Mouse (Mus musculus) kidney, postnatal 10 days (tissue): ENCODE measurements around the gene Arhgap23.

Experiments used
- DNase-seq: peaks from one replicate; pipeline ENCODE4 v3.0.0; 2021; ENCODE audit warnings: mixed read lengths

The Arhgap23 gene

DNA sequence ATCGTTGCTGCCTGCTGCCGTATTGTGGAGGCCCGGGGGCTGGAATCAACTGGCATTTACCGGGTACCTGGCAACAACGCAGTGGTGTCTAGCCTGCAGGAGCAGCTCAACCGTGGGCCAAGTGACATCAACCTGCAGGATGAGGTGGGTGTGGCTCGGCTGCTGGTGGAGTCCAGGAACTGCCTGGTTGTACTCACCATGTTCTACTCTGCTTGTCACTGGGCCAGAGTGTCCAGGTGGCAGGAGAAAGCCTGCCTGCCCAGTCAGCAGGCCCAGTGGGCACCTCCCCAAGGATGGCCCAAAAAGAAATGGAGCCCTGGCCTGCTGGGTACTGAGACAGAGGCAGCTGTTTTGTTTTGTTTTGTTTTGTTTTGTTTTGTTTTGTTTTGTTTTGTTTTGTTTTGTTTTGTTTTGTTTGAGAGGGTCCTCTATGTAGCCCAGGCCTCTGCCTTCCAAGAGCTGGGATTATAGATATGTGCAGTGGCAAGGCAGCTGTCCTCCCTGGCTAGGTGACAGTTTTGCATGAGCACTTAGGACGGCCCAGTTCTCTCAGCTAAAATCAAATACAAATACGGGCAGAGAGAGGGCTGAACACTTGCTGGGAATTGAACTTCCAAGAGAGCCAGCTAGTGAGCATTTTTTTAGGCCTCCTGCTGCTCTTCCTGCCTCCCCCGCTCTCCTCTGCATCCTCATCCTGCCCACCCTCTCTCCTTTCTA is 51.3 kb downstream of the Arhgap23 start:
- no peak for DNase-seq

DNA sequence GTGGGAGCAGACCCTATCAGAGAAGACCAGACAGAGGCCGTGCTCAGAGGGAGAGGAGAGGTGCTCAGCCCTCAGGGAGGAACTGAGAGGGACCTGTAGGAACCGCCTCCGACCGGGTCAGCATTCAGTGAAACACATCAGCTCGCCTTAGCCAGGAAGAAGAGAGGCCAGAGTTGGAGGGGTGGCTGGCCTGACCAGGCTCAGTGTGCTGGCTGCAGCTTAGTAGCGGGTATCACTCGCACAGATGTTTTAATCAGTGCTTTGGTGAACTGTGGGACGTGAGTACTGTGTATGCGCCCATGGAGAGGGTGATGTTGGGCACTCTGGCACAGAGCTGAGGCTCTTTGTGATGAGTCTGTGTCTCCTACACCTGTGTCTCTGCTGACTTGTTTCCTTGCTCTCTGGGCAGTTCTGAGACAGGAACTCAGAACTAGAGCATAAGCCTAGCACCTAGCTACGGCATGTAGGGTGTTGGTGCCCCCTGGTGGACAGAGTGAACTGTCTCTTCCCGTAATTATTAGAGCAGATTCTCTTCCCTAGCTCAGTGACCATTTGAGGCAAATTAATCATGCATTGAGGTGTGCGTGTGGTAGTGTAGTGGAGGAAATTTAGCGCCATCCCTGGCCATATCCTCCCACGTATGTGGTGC is 53.4 kb downstream of the Arhgap23 start:
- peak; percentile 94 for DNase-seq

DNA sequence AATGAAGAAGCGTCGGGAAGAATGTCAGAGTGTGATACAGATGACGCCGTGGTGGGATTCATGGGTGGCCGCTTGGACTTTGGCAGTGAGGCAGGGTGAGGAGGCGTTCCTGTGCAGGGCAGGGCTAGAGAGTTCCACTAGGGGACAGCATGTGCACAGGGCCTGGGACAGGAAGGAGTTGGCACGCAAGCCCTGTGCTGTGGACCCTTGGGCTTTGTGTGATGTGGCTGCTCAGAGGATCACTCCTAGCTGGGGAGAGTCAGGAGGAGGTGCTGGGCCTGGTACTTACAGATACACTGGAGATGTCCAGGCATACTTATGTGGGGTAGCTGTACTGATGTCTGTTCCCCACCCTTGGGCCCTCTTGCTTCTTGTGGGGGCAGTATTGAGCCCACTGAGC is 54.5 kb downstream of the Arhgap23 start:
- no peak for DNase-seq

DNA sequence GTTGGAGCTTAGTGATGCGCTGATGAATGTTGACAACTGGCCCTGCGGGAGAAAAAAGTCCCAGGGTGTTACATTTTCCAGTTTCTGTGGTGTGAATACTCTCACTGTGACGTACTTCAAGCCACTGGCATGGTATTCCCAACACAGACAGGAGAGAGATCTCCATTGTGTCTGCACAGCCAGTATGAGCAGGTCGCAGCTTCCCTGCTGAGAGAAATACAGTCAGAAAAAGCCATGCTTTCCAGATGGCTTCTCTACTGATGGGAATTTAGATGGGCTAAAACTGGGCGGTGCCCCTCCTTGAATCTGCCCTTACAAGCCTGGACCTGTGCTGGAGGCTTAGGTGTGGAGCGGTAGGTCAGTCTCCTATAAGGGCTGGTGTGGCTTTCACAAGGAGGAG is 55.9 kb downstream of the Arhgap23 start:
- DNase-seq = no peak

DNA sequence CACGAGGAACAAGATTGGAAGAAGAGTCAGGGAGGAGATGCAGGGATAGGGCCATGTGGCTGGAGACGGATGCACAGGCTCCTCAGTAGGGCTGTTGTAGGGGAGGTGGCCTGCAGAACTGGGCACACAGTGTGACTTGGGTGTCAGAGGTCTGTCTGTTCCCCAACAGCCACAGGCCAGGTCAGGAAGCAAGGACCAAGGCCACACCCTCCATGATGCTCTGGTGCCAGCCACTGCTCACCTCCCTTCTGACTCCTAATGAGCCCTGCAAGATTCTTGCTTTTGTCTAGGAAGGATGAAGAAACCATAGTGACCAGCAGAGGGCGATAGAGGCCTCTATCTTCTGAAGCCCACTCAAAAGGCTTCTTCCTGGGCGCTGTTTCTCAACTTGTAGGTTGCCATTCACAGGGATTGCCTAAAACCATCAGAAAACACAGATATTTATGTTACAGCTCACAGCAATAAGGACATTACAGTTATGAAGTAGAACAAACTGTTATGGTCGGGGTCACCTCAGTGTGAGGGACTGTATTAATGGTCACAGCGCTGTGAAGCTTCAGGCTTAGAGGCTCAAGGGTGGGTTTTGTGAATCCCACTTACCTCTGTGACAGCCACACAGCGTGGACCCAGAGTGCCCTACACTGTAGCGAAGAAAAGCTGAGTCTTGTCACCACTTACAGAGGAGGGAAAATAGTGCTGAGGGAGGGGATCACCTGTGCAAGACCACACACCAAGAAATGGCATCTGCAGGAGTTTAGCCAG is 61.2 kb downstream of the Arhgap23 start:
- DNase-seq = peak; percentile 83

DNA sequence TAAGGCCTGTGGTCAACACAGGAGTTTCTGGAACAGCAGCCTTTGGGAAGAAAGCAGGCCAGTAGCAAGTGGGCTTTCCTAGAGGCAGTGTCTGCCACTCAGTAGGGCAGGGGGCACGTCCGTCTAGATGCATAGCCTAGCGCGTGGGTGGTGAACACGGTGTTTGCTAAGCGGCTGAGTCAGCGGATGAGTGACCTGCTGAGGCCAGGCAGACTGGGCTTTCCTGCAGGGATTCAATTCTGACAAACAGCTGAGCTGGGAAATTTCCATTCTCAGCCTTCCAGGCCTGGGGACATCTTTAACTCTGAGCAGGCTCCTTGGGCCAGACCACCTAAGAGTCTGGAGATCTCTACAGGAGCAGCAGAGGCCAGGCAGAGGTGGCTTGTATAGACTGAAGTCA is 62.1 kb downstream of the Arhgap23 start:
- DNase-seq = peak; percentile 62

DNA sequence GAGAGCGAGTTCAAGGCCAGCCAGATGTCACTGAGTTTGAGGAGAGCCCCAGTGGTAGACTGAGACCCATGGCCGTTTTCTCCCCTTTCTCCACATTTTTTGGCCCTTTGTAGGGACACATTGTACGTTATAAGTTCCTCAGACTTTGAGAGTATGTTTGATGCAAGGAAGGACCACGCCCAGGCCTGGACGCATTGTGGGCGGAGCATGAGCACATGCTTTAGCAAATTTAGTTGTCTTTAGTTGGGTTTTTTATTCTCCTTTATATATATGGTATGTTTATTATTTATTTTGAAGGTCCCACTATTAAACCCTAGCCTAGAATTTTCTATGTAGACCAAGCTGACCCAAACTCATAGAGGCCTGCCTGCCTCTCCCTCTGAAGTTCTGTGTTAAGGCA is 63.0 kb downstream of the Arhgap23 start:
- no peak for DNase-seq

DNA sequence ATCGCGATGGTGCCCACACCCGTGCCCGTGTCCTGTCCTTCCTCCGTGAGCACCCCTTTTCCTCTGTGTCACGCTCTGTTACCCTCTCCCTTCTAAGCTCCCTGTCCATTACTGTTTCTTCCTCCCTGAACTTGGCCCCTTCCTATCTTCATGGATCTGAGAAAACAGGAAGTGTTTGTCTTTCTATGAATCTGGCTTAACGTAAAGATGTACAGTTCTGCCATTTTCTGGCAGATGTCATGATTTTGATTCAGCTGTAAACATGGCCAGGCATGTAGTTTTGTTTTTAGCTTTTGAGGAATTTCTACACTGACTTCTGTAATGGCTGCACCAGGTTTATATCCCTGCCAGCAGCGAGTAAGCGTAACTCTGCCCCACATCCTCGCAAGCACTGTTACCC is 63.8 kb downstream of the Arhgap23 start:
- DNase-seq = no peak

DNA sequence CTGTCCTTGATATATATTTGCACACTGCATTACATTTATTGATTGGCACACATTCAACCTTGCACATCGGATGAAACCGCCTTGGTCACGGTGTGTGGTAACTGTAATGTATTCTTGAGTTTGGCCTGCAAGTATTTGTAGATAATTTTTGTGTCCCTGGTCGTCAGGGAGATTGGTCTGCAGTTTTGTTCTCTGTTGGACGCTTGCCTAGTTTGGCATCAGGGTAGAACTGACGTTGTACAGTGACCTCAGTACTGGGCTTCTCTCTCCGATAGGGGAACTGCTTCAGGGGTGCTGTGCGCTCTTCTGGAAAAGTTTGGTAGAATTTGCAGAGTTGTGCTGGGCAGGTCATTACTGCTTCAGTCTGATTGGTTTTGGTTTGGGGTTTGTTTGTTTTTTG is 64.5 kb downstream of the Arhgap23 start:
- no peak for DNase-seq

DNA sequence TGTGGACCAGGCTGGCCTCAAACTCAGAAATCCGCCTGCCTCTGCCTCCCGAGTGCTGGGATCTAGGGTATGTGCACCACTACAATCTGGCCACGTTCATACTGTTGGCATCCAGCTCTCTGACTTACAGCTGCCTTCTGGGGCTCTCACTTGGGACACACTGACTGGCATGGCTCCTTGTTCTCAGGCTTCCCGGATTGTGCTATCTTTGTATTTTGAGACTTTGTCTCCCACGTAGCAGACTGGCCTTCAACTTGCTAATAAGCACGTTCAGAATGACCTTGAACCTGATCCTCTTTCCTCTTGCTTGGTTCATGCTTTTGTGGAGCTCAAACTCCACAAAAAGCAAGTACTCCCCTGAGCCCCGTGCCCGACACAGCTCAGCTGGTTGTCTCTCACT is 70.3 kb downstream of the Arhgap23 start:
- DNase-seq = no peak

DNA sequence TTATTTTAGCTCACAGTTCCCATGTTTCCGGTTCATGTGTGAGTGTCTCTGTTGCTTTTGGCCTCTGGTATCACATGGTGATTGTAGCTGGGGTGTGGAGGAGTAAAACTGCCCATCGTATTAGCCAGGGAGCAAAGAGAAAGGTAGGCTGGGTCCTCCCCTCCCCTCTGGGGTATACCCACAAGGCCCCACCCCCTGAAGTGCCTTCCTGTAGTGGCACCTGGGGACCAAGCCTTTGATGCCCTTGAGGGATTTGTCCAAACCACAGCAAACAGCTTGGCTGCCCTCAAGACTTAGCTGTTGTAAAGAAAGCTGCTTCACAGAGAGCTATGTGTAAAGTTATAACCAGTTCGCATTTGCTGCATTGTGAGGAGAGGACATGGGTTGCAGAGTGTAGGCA is 72.3 kb downstream of the Arhgap23 start:
- DNase-seq = no peak

DNA sequence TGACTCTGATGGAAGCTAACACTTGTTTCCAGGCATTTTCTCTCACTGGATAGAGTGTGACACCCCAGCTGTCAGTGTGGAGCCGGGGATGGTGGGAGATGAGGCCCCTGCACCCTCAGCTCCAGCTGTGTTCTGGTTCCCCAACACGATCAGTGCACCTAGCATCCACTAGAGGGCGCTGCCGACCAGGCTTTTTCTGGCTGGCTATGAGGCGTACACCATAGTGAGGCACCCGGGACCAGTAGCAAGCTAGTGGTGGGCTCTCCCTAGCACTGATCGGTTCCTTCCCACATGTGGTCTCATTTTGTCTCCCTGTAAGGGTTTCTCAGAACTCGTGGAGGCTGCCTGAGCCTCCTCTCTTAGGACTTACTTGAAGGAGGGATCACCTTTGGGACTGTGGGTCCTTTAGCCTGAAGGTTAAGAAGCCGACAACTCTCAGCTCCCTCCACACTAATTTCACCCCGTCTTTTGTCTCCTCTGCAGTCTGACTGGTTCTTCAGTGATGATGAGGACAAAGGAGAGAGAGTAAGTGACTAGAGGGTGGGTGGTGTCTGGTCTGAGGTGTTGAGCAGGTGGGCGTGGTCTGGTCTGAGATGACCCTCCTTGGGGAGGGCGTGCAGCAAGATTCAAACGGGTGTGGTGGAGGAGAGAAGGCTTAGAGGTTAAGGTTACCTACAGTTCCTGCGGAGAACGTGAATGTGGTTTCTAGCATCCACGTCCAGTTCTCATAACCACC is 74.4 kb downstream of the Arhgap23 start:
- DNase-seq = peak; percentile 88

DNA sequence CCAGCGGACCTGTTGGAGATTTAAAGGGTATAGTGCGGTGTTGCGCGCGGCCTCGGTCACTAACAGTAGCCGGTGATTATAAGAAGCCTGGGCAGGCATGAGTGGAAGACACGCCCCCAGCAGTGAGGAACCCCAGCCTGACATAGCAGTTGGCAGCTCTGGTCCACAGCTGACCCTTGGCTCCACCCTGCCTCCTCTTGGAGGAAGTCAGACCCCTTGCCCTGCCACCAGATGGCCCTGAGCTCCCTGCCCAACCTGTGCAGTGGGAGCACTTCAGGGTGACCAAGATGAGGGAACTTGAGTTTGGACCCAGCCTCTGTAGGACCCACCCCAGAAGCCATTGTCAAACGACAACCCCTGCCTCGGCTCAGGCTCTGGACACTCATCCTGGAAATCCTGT is 76.3 kb downstream of the Arhgap23 start:
- DNase-seq = no peak

DNA sequence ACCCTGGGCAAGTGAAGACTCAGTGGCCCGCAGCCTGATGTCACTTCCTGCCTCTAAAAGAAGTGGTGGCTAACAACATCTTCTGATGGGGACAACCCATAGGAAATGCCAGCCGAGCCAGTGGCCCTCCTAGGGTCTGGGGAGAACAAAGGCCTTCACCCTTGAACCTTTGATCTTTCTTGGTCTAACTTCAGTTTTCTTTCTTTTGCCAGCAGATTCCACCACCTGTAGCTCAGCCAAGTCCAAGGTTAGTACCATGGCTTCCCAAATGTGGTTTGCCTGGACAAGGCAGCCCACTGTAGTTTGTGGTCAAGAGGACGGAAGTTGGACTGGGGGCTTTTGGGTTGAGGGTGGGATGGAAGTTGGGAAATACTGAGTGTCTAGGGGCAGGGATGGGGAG is 77.5 kb downstream of the Arhgap23 start:
- DNase-seq = no peak

DNA sequence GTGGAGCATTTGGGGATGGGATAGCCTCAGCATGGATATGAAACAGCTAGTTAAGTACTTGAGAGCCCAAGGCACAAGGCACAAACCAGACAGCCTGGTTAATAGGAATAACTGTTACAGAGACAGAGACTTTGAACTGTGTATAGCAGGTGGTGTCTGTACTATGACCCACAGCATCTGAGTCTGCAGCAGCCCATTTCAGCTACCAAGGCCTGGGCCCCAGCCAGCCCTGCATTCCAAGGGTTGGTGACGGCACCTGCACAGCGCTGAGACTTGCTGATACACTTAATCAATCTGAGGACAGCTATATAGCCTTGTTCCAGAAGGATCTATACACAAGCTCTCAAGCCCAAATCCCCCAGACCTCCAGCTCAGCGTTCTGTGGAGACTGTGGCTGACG is 82.2 kb downstream of the Arhgap23 start:
- DNase-seq = peak; percentile 72

DNA sequence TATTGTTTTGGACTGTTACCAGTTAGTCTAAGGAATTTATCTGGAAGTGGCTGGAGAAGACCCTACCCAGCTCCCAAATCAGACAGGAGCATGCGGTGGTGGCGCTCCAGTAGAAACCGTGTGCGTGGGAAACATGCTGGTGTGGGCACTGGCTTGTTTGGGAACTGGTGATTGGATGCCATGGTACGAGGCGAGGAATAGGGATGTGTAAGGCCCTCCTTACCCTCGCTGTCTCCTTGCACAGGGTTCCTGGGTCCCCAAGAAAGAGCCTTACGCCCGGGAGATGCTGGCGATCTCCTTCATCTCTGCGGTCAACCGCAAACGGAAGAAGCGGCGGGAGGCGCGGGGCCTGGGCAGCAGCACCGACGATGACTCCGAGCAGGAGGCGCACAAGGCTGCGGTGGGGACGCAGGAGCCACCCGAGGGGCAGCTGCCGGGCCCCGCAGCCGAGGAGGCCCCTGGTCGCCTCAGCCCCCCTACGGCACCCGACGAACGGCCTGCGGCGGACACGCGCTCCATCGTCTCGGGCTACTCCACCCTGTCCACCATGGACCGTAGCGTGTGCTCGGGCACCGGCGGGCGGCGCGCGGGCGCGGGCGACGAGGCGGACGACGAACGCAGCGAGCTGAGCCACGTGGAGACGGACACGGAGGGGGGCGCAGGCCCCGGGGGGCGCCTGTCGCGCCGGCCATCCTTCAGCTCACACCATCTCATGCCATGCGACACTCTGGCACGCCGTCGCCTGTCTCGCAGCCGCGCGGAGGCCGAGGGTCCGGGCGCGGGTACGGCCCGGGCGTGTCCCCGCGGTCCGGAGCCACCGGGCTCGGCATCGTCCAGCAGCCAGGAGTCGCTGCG is 84.8 kb downstream of the Arhgap23 start, which contains the start of gene 4933428G20Rik:
4933428G20Rik (minus strand) TSS at position 476 of the 855 bp plus-strand sequence.
- no peak for DNase-seq

DNA sequence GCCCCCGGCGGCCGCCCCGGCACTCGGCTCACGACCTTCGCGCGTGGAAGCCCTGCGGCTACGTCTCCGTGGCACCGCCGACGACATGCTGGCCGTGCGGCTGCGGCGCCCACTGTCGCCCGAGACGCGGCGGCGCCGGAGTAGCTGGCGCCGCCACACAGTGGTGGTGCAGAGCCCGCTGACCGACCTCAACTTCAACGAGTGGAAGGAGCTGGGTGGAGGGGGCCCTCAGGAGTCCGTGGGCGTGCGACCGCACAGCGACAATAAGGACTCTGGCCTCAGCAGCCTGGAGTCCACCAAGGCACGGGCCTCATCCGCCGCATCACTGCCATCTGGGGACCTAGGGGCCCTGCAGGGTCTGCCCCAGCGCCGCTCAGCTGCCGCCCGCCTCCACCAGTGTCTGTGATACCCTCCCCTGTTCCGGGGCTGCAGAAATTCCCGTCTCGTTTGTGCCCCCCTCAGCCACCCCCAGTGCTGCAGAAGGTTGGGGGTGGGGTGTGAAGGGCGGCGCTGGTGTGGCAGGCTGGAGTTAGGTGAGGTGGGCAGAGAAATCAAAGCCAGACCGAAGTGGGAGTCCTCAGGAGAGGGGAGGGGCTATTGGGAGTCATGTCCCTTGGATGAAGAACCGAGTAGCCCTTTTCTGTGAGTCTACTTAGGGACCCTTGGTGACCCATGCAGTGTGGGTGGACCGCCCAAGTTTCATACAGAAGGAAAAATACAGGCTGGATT is 85.6 kb downstream of the Arhgap23 start:
- no peak for DNase-seq

DNA sequence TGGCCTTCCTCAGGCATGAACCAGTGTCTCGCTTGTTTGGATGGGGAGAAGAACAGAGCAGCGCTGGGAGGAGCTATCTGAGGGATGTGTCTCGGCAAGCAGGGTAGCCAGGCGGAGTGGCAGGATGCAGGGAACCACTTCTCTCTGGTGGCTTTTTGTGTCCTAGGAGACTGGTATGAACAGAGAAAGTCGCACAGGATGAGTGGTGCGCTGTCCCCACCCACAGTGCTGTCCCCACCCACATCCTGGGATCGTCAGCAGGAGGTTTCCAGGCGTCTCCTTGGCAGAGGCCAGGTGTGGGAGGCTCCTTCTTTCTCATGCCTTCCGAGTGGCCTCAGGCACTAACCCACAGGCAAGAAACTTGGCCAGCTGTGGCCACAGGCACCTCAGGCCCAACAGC is 87.0 kb downstream of the Arhgap23 start:
- DNase-seq = no peak

DNA sequence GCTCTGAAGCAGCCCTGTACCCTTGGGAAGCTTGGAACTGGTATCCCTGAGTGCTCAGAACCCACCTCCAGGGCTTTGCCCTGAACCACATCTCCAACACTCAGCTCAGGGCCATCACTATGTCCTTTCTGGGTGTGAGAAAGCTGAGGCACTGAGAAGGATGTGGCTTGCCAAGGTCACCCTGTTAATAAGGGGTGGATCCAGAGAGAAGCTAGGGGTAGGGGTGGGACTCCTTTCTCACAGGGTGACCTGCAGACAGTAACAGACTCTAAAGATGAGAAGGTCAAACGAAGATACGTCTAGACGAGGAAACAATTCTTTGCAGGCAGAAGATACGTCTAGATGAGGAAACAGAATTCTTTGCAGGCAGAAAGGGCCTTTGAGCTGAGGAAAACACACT is 87.5 kb downstream of the Arhgap23 start:
- DNase-seq = no peak

DNA sequence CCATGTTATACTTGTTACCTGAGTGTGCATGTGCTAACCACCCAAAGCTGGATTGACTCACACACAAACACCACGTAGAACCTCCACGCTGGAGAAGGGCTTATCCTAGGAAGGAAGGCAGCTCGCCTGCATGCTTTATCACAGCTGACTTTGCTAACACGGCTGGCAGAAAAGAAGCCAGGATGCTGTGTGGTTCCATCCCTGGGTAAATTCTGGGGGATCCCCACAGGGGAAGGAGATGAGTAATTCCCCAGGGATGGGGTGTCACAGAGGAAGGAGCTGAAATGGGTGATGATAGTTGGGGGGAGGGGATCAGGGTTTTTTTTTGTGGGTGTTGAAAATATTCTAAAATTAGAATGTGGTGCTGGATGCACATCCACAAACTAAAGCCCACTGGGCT is 90.5 kb downstream of the Arhgap23 start:
- DNase-seq = no peak

DNA sequence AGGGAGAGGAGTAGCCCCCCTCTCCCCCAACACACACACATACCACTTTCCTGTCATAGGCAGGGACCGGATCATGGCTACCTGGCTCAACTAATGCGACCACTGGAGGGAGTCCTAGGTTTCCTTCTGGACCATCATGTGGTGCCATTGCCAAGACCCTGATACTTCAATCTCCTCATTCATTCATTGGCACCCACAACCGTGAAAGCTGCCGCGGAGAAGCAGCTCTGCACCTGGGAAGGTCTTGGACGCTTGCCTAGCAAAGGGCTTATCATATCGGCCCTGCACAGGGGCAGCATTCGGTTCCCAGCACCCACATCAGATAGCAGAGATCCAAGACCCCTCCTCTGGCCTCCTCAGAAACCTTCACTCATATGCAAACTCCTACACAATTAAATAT is 91.0 kb downstream of the Arhgap23 start:
- DNase-seq = no peak

DNA sequence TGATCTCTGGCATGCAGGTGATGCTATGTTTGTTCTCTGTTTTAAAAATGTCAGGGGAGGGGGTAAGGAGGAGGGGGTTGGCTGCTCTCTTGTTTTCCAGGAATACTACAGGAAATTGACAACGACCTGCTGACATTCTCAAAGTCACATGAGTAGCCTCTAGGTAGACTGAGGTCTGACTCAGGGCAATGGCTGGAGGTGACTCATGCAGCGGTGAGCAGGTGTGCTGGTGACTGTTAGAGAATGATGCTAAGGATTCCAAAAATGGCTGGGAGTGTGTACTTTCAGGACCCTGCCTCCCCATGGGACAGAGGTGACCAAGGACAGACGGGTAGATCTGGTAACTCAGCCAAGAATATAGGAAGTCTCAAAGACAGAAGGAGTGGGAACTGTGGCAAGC is 92.9 kb downstream of the Arhgap23 start:
- no peak for DNase-seq
